Mouse (Mus musculus): ENCODE measurements around the gene Paxx.
"Not testable (repeated sequence)": the region's sequence is repeated elsewhere in the genome, so short reads cannot be mapped to it uniquely, and the experiment has no call there.

Paxx gene

DNA sequence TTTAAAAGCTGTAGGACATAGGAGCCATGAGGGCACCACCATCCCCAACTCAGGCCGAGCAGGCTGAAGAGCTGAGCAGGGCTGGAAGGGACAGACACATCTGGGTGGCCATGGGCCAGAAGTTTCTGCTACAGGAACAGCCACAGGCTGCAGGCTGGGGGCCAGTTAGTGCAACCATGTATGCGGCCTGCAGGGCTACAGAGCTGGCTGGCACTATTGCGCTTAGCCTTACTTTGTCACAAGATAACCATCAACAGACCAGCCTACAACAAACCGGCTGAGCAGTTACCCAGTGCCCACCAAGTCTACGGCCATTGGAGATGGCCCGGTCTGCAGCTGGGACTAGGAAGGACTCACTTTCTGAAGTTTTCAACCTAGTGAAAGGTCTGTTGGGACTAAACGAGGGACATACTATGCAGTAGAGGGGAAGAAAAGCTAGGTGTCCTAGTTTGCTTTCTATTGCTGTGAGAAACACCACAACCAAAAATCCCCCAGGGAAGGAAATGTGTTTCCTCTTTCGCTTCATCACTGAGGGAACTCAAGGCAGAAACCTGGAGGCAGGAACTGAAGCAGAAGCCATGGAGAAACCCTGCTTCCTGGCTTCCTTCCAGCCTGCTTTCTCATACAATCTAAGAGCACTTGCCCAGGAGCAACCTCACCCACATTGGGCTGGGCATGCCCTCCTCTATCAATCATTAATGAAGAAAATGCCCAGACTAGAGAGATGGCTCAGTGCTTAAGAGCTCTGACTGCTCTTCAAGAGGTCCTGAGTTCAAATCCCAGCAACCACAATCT, 9.8 kb downstream of the Paxx start:
- DNase-seq (ENCODE audit: low read depth, low spot score): no peak

GRCm38 (mm10) chr2:25442682-25443081, 18.2 kb downstream of the Paxx start:
- DNase-seq (ENCODE audit: low read depth, low spot score): no peak

DNA sequence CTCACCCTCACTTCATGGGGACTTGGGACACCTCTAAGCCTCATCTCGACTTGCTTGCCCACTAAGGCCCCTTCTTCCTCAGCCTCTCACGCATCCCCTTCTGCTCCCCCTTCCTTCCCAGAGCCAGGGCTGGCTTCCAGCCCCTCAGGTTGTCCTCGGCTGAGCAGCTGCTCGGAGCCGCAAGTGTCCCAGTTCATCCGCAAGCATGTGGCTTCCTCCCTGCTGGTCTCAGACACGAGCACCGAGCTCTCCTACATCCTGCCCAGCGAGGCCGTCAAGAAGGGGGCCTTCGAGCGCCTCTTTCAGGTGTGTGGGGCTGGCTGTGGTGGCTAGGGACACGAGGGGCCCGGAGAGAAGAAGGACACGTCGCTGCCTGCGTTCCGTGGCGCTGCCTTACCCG, 19.8 kb downstream of the Paxx start:
- no peak for DNase-seq (ENCODE audit: low read depth, low spot score)

DNA sequence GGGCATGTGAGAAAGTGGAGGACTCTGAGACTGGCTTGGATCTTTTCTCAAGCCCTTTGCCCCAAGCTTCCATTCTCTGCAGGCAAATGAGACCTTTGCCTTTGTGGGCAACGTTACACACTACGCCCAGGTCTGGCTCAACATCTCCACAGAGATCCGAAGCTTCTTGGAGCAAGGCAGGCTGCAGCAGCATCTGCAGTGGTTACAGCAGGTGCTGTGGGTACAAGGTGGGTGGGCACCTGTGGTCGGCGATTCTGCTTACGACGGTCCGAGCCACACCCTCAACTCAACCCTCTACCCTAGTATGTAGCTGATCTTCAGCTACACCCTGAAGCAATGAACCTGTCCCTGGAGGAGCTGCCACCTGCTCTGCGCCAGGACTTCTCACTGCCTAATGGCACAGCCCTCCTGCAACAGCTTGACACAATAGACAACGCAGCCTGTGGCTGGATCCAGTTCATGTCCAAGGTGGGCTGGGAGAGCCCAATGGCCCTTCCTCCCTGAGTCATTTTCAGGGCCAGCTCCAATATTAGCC, 24.5 kb downstream of the Paxx start:
- no peak for DNase-seq (ENCODE audit: low read depth, low spot score)

DNA sequence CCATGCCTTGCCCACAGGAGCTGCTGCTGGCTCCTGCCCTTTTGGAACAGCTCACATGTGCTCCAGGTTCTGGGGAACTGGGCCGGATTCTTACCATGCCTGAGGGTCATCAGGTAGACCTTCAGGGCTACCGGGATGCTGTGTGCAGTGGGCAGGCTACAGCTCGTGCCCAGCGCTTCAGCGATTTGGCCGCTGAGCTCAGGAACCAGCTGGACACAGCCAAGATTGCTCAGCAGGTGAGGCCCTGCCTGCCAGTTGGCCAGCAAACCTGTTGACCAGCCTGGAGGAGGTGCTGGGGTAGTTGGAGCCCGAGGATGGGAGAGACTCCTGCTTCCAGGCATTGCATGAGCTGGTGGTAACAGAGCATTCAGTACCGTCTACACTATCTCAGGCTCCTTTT, 26.6 kb downstream of the Paxx start:
- DNase-seq (ENCODE audit: low read depth, low spot score): no peak

GRCm38 (mm10) chr2:25433101-25433500, 27.8 kb downstream of the Paxx start:
- DNase-seq (ENCODE audit: low read depth, low spot score): no peak

- DNase-seq (ENCODE audit: low read depth, low spot score): no peak
Observed at GRCm38 (mm10) chr2:25432326-25433098, 28.4 kb downstream of the Paxx start.

DNA sequence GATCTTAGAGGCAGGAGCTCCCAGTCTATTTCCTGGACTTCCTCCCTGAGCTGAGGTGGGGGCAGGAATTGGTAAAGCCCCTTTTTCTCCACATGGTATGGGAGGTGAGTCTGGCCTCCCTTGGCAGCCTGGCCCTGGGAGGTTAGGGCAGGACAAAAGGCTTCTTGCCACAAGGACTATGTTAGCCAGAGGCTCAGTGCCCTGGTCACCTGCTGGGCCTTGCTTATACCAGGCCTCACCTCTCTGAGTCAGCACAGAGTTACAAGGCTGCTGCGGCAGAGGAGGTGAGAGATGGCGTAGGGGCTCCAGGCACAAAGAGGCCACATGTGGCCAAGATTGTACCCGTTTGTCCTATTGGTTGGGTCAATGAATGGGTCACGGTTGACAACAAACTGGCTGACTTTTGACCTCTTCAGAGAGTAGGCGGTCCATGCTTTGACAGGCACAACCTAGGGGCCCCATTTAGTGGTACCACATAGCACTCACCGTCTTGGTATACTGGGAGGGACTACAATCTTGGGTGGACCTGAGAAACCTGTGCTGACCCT, 29.5 kb downstream of the Paxx start:
- no peak for DNase-seq (ENCODE audit: low read depth, low spot score)

DNA sequence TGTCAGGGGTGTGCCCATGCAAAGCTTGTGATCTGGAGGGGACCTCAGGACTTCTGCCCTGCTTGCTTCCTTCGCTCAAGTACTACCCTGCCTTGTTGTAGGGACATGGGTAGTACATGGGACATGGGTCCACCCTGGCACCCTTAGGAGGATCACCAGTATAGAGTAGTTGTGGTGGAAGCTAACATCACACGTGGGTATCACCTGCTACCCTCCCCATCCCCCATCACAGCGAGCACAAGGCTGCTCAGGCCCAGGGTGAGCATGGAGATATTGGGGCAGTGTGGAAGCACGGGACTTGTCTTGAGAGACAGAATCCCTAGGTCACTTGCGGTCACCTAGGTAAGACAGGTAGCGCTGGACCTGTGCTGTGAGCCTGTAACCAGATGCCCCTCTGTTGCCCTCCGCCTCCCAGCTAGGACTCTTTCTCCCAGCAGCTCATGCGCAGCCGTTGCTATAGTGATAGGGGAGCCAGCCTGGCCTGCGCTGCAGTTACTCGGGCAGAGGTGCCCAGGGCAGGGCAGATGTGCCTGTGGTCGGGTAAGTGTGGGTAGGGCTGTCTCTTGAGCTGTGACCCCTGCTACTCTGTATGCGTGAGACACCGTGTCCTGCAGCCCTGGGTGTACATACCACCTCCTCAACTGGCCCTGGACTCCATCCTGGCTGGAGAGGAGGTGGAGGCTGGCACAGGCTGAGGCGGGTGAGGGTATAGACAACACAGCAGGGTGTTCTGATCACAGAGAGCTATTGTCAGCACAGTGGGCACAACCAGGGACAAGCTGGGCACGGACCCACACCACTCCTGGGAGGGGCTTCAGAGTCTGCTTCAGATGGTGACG, 30.3 kb downstream of the Paxx start:
- DNase-seq (ENCODE audit: low read depth, low spot score): no peak

- DNase-seq (ENCODE audit: low read depth, low spot score): no peak
Observed at GRCm38 (mm10) chr2:25429435-25430180, 31.3 kb downstream of the Paxx start.

GRCm38 (mm10) chr2:25428442-25429236, 32.3 kb downstream of the Paxx start, which contains the start of gene Abca2:
Abca2 (plus strand) TSS chr2:25428703.
- peak; percentile 90 for DNase-seq (ENCODE audit: low read depth, low spot score)

- no peak for DNase-seq (ENCODE audit: low read depth, low spot score)
Observed at GRCm38 (mm10) chr2:25427256-25427655, 33.6 kb downstream of the Paxx start.

GRCm38 (mm10) chr2:25426721-25427191, 34.1 kb downstream of the Paxx start:
- DNase-seq (ENCODE audit: low read depth, low spot score): peak; percentile 58

DNA sequence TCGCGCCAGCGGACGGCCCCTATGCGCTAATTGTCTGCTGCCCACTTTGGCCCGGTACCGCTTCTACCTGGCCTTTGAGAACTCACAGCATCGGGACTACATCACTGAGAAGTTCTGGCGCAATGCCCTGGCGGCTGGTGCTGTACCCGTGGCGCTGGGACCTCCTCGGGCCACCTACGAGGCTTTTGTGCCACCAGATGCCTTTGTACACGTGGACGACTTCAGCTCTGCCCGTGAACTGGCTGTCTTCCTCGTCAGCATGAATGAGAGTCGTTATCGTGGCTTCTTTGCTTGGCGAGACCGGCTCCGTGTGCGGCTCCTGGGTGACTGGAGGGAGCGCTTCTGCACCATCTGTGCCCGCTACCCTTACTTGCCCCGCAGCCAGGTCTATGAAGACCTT, 35.4 kb downstream of the Paxx start:
- no peak for DNase-seq (ENCODE audit: low read depth, low spot score)

- DNase-seq (ENCODE audit: low read depth, low spot score): no peak
Observed at GRCm38 (mm10) chr2:25423626-25424025, 37.3 kb downstream of the Paxx start.

DNA sequence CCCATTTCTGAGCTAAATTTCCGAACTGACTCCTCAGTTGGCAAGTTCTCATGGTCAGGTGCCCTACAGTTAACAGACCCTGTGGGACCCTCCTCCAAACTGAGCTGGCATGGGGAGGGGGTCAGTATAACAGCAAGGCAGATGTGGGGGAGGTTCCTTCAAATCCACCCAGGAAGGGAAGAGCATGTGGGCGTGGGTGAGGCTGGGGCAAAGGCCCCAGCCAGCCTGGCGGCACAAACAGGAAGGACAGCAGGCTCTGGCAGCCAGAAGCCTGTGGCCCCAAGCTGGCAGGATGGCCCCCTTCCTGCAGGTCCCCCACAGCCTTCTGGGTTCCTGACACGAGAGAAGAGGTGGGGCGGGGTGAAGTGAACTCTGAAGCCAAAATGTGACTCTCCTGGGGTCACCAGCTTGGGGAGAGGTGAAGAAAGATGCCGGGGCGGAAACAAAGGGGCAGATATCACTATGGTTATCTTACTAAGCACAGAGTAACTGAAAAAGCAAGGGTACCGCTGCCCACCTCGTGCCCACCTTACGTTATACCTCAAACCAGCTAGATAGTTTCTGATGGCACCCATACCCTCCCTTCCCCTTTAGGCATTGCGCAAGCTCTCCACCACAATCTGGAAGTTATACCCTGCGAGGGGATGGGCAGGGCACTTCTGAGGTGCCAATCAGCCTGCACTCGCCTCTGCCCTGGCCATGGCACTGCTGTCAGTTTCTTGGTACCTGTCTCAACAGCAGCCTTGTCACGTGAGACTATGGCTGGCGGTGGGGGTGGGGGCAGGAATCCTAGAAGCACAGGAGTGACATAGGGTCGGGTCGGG, 38.1 kb downstream of the Paxx start, which contains the start of gene Fut7:
Gene Fut7 (plus strand): TSS at position 681 of the 824 bp plus-strand sequence.
- DNase-seq (ENCODE audit: low read depth, low spot score): no peak

- no peak for DNase-seq (ENCODE audit: low read depth, low spot score)
Observed at GRCm38 (mm10) chr2:25421896-25422295, 39.0 kb downstream of the Paxx start.

GRCm38 (mm10) chr2:25417426-25417825, 43.5 kb downstream of the Paxx start:
- DNase-seq (ENCODE audit: low read depth, low spot score): no peak

- DNase-seq (ENCODE audit: low read depth, low spot score): not testable (repeated sequence)
Observed at GRCm38 (mm10) chr2:25413436-25413835, 47.5 kb downstream of the Paxx start.
